Mouse (Mus musculus): Measurements from ENCODE around the gene Arpin.

DNA sequence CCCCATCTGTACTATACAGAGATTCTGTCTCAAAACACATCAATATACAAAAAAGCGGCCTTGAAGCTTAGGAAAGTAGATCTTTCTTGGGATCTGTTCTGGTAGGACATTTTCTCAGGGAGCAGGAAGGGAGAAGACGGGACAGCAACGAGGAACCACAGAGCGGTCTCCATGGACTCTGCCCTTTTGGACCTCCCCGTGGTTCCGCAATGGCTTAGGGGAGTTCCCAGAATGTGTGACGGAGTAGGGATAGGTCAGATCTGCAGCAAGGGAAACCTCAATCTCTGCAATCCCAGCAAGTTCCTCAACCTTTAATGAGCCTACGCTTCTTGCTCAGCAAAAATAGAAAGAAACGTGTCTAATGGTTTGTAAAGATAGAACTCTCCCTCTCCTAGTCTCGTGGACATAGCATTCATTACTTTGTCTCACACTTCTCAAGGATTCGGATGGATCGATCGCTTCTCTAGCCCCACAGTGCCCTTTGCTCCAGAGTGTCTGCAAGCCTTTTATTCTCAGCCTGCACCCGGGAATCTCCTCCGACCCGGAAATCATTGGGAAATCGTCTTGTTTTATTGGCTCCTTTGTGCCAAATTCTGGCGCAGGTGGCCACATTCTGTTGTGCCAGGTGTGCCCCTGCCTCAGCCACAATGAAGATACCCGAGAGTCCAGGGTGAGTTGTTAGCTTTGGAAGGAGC, 499 bp upstream of the Arpin start:
- TF ChIP-seq CTCF (IDR thresholded peaks at IDR 0.05; ENCODE audit: insufficient read depth, low read length), result no peak
- TF ChIP-seq POLR2A (IDR thresholded peaks at IDR 0.05; ENCODE audit: borderline replicate concordance, extremely low read depth, low read depth, low read length), result peak; percentile 44; the same call in 1 of the 2 replicates

Measured in lung, adult 2 months (tissue).